Mouse (Mus musculus) testis, adult 10 weeks (tissue): ENCODE data around the gene Gkap1. TPM values are rescaled to one million over a fixed set of nuclear protein-coding genes. Genes with fewer than 3 reads are reported as not detected.

Source experiments
- polyA plus RNA-seq: library from polyadenylated mRNA; stranded (reverse); fragments of 350-450 nt; fragmentation: Illumina TruSeq; extraction: RNeasy Lipid Tissue Mini Kit (QIAGEN cat#74804); gene quantifications from one replicate; pipeline ENCODE4 v1.2.3, GENCODE M21; 2014; ENCODE audit warnings: low read depth, low replicate concordance

Gkap1 gene
- polyA plus RNA-seq: 1,845 TPM

GRCm38 (mm10) chr13:58275599-58275998, at the start of gene Gkap1:
Gene Gkap1 (minus strand): TSS chr13:58275699.

GRCm38 (mm10) chr13:58215592-58216341, 59.7 kb downstream of the Gkap1 start, which contains the start of gene Ubqln1:
Gene Ubqln1 (minus strand): TSS chr13:58215653.

Other genes with a start within 250 kb of the Gkap1 start
- gene Klhl3, start 162.1 kb downstream of the Gkap1 start, polyA plus RNA-seq: 3.2 TPM
- gene Hnrnpa0, start 147.1 kb downstream of the Gkap1 start, polyA plus RNA-seq: 49.5 TPM
- 3.2 TPM for gene Idnk, start 118.0 kb downstream of the Gkap1 start, polyA plus RNA-seq
- 84.9 TPM for gene Ubqln1, start 60.0 kb downstream of the Gkap1 start, polyA plus RNA-seq
- gene Kif27, start 83.4 kb upstream of the Gkap1 start, polyA plus RNA-seq: 196 TPM
- 4.1 TPM for gene 2210016F16Rik, start 109.5 kb upstream of the Gkap1 start, polyA plus RNA-seq
- gene Rmi1, start 126.5 kb upstream of the Gkap1 start, polyA plus RNA-seq: 155 TPM
- 1,380 TPM for gene Hnrnpk, start 127.6 kb upstream of the Gkap1 start, polyA plus RNA-seq